Mouse (Mus musculus) kidney, embryonic 14.5 days (tissue): ENCODE results near the gene Oxtr. TPM values are rescaled to one million over a fixed set of nuclear protein-coding genes. Genes with fewer than 3 reads are reported as not detected.

Experiments
- ATAC-seq: fragments of 200-750 bp; cut with Nextera tagmentation; 2 replicates; pipeline ENCODE4 v1.8.0; 2017; ENCODE audit warnings: moderate number of reproducible peaks, mild to moderate bottlenecking, moderate TSS enrichment, moderate library complexity; ENCODE audit not compliant: low FRiP score, low TSS enrichment
- H3K27ac ChIP-seq: fragments of 300-500 bp; sonication (generic); 2 replicates; pipeline ENCODE4 v1.5.1; 2014; ENCODE audit warnings: low read depth, mild to moderate bottlenecking, low read length, moderate library complexity, mixed read lengths
- H3K27me3 ChIP-seq: fragments of 300-500 bp; sonication (generic); 2 replicates; pipeline ENCODE4 v1.6.1; 2014; ENCODE audit warnings: mild to moderate bottlenecking, low read length; ENCODE audit not compliant: control insufficient read depth, insufficient read depth
- H3K36me3 ChIP-seq: fragments of 300-500 bp; sonication (generic); 2 replicates; pipeline ENCODE4 v1.6.1; 2014; ENCODE audit warnings: low read length, mixed read lengths; ENCODE audit not compliant: control insufficient read depth, insufficient read depth
- H3K4me1 ChIP-seq: fragments of 300-500 bp; sonication (generic); 2 replicates; pipeline ENCODE4 v1.6.1; 2014; ENCODE audit warnings: low read length, mixed read lengths; ENCODE audit not compliant: control insufficient read depth, insufficient read depth
- H3K4me2 ChIP-seq: fragments of 300-500 bp; sonication (generic); replicated peaks from 2 replicates; pipeline ENCODE4 v1.6.1; 2014; ENCODE audit warnings: low read depth, mild to moderate bottlenecking, low read length
- H3K4me3 ChIP-seq: fragments of 300-500 bp; sonication (generic); 2 replicates; pipeline ENCODE4 v1.5.1; 2014; ENCODE audit warnings: mild to moderate bottlenecking, low read length
- H3K9ac ChIP-seq: fragments of 300-500 bp; sonication (generic); 2 replicates; pipeline ENCODE4 v1.6.1; 2014; ENCODE audit warnings: low read depth, mild to moderate bottlenecking, low read length, moderate library complexity
- H3K9me3 ChIP-seq: fragments of 300-500 bp; sonication (generic); 2 replicates; pipeline ENCODE4 v1.6.1; 2016; ENCODE audit warnings: low read length; ENCODE audit not compliant: control insufficient read depth
- WGBS: fragments of 180-500 bp; shearing (Covaris S2); extraction: QIAGEN DNeasy Blood & Tissue Kit; methylation state at CpG from one replicate; pipeline ENCODE4 v1.1.7; 2014; 5-methylcytosine and 5-hydroxymethylcytosine counted together
- polyA plus RNA-seq: library from polyadenylated mRNA; unstranded; fragments of >200 nt; fragmentation: Nextera tagmentation; extraction: Ambion mirVana; gene quantifications from 2 replicates; pipeline ENCODE4 v1.2.1, GENCODE M21; 2014

Oxtr gene
- 4.0 and 8.2 TPM in 2 replicates for polyA plus RNA-seq

GRCm38 (mm10) chr6:112489910-112490559 is at the start of gene Oxtr:
Gene Oxtr, minus strand, starts transcription at chr6:112489943.
- Histone ChIP-seq H3K4me3 (peak within 1 kb of the TSS; percentile 43), H3K9me3 (no peaks in the 10 kb centered on the region), H3K27ac (no peak within 1 kb of the TSS), H3K4me1 (peaks cover 27% of the 10 kb centered on the region), H3K4me2 (peak within 1 kb of the TSS; percentile 78), H3K27me3 (peaks cover 34% of the 10 kb centered on the region), H3K9ac (peak within 1 kb of the TSS; percentile 50; the same call in 1 of the 2 replicates), H3K36me3 (no peaks in the 10 kb centered on the region)
- 0 out of 2 replicates have a peak, but pooled peaks have one; percentile 16 for ATAC-seq
- WGBS: 6% methylated on average over 24 of the region's 24 CpGs

GRCm38 (mm10) chr6:112525434-112525833 is 35.7 kb upstream of the Oxtr start:
- Histone ChIP-seq H3K9me3 (no peaks in the 10 kb centered on the region), H3K27ac (no peak overlapping the region), H3K9ac (no peak overlapping the region), H3K4me2 (no peak overlapping the region), H3K4me1 (no peaks in the 10 kb centered on the region), H3K27me3 (no peaks in the 10 kb centered on the region), H3K4me3 (no peak overlapping the region), H3K36me3 (no peaks in the 10 kb centered on the region)
- ATAC-seq: no peak
- 76% methylated on average over 5 of the region's 5 CpGs for WGBS

DNA sequence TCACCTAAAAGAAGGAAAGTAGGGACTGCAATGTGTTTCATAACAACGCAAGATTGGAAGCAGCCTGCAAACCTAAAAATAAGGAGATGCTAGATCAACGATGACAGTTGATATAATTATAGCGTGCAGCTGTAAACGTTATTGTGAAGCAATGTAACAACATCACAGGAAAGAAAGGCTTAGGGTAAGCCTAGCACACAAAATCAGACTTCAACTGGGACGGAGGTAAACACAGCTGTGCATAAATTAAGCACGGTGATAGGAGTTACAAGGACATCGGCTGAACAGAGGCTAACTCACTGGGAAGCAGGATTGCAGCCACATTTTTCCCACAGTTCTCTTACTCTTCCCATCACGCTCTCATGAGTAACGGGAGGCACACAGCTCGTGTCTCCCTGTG is 34.7 kb upstream of the Oxtr start:
- no peak overlapping the region for H3K4me3 ChIP-seq
- H3K4me2 ChIP-seq: no peak overlapping the region
- no peaks in the 10 kb centered on the region for H3K9me3 ChIP-seq
- no peak overlapping the region for H3K9ac ChIP-seq
- WGBS: 46% methylated on average over 10 of the region's 10 CpGs
- no peak for ATAC-seq
- no peak overlapping the region for H3K27ac ChIP-seq
- no peaks in the 10 kb centered on the region for H3K36me3 ChIP-seq
- H3K4me1 ChIP-seq: no peaks in the 10 kb centered on the region
- H3K27me3 ChIP-seq: no peaks in the 10 kb centered on the region

DNA sequence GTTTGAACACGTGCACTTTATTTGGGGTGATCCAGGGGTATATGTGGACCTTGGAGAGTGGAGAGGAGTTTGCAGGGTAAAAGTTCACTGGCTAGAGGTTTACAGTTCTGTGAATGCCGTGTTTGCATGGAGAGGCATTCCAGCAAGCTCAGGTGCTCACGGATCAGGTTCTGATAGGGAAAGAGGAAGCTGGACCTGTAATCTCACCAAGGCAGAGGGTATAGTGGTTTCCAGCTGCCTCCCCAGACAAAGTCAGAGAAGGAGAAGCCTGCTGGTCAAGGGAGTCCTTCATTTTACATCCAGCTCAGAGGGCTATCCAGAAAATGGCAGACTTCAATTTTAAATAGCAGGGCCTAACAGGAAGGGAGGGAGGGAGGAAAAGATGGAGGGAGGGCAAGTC is 28.2 kb upstream of the Oxtr start:
- Histone ChIP-seq H3K4me3 (no peak overlapping the region), H3K27me3 (no peaks in the 10 kb centered on the region), H3K4me1 (0 out of 2 replicates have a peak, but pooled peaks cover 8% of the 10 kb centered on the region), H3K9me3 (no peaks in the 10 kb centered on the region), H3K9ac (no peak overlapping the region), H3K27ac (no peak overlapping the region), H3K4me2 (no peak overlapping the region), H3K36me3 (no peaks in the 10 kb centered on the region)
- no peak for ATAC-seq
- WGBS: 82% methylated on average over 3 of the region's 3 CpGs

DNA sequence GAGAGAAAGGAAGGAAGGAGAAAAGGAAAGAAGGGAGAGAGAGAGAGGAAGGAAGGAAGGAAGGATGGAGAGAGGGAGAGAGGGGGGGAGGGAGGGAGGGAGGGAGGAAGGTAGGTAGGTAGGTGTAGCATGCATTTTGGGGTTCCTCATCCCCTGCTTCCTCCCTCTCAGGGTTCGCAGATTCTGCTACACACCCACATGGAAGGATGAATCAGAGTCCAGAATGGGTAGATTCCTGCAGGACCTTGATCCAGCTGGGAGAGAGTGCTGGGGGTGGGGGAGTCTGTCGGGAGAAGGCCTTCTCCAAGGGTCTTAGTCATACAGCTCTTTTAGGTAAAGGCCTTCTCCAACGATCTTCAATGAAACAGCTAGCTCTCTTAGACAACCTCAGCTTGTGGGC is 27.8 kb upstream of the Oxtr start:
- ATAC-seq: no peak
- 85% methylated on average over 3 of the region's 3 CpGs for WGBS
- Histone ChIP-seq H3K4me2 (no peak overlapping the region), H3K9me3 (no peaks in the 10 kb centered on the region), H3K36me3 (no peaks in the 10 kb centered on the region), H3K4me3 (no peak overlapping the region), H3K27me3 (no peaks in the 10 kb centered on the region), H3K4me1 (0 out of 2 replicates have a peak, but pooled peaks cover 8% of the 10 kb centered on the region), H3K9ac (no peak overlapping the region), H3K27ac (no peak overlapping the region)

GRCm38 (mm10) chr6:112516496-112516895 is 26.8 kb upstream of the Oxtr start:
- Histone ChIP-seq H3K4me3 (no peak overlapping the region), H3K27ac (no peak overlapping the region), H3K36me3 (no peaks in the 10 kb centered on the region), H3K9ac (no peak overlapping the region), H3K9me3 (no peaks in the 10 kb centered on the region), H3K27me3 (no peaks in the 10 kb centered on the region), H3K4me1 (0 out of 2 replicates have a peak, but pooled peaks cover 8% of the 10 kb centered on the region), H3K4me2 (no peak overlapping the region)
- ATAC-seq: peak; percentile 89
- WGBS: 0% methylated on average over 1 of the region's 1 CpGs

DNA sequence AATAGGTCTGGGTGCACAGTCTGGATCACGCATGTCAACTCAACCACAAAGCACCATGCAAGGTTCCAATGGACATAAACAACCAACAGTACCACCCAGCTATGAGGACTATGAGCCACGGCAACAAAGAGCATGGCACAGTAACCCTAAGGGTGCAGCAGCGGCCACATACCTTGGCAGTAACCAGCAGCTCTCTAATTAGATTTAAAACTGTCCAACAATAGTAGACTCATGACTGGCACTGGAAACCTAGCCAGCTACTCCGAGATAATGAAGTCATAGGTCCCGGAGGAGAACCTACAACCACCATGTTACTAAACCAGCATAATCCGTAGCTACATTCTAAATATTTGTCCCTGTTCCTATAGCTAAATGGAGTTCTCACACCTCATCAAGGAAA is 24.8 kb upstream of the Oxtr start:
- ATAC-seq: no peak
- 0 out of 2 replicates have a peak, but pooled peaks cover 14% of the 10 kb centered on the region for H3K4me1 ChIP-seq
- no peak overlapping the region for H3K9ac ChIP-seq
- no peak overlapping the region for H3K27ac ChIP-seq
- H3K4me2 ChIP-seq: no peak overlapping the region
- no peaks in the 10 kb centered on the region for H3K36me3 ChIP-seq
- no peak overlapping the region for H3K4me3 ChIP-seq
- 94% methylated on average over 6 of the region's 6 CpGs for WGBS
- no peaks in the 10 kb centered on the region for H3K27me3 ChIP-seq
- no peaks in the 10 kb centered on the region for H3K9me3 ChIP-seq

DNA sequence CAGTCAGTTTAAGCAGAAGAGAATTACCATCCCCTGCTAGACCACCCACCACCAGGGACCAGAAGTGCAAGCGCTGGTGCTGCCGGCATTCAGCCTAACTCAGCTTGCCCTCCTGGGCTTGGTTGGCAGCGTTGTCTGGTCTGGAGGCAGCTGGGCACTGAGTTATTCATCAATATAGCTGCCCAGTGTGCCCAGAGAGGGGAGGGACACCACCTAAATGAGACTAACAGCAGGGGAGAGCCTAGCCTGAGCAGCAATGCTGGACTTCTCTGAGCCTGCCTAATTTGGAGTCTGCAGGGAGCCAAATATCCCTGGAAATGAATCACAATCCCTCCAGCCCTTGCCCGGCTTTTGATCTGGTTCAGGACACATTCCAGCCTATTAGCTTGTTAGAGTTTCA is 20.6 kb upstream of the Oxtr start:
- Histone ChIP-seq H3K4me1 (0 out of 2 replicates have a peak, but pooled peaks cover 6% of the 10 kb centered on the region), H3K27me3 (no peaks in the 10 kb centered on the region), H3K9me3 (no peaks in the 10 kb centered on the region), H3K4me2 (no peak overlapping the region), H3K9ac (no peak overlapping the region), H3K36me3 (no peaks in the 10 kb centered on the region), H3K4me3 (no peak overlapping the region), H3K27ac (no peak overlapping the region)
- ATAC-seq: no peak
- WGBS: 48% methylated on average over 4 of the region's 4 CpGs

DNA sequence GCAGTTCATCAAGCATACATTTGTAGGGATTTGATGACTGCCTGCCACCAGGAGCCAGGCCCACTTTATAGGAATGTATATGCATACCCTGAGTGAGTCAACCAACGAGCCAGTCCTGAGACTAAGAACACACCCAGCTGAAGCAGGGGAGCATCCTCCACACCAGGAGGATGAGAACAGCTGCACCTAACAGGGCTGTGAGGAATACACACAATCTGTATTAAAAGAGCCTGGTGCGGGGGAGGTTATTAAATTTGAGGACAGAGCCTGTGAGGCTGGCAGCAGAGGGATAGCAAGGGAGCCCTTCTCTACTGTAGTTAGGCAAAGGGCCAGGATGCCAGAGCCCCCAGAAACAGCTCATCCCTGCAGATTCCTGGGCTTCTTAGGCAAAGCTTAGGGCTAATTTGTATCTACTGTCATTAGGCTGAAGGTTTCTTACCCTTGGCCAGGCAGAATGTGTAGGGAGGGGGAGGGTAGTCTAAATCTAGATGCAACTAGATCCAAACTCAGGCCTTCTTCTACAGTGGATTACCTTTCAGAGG is 19.9 kb upstream of the Oxtr start:
- H3K4me1 ChIP-seq: 0 out of 2 replicates have a peak, but pooled peaks cover 6% of the 10 kb centered on the region
- H3K4me3 ChIP-seq: no peak overlapping the region
- H3K4me2 ChIP-seq: no peak overlapping the region
- peak; percentile 81; the same call in 1 of the 2 replicates for ATAC-seq
- H3K27ac ChIP-seq: no peak overlapping the region
- no peaks in the 10 kb centered on the region for H3K36me3 ChIP-seq
- no peak overlapping the region for H3K9ac ChIP-seq
- 49% methylated on average over 2 of the region's 2 CpGs for WGBS
- no peaks in the 10 kb centered on the region for H3K27me3 ChIP-seq
- no peaks in the 10 kb centered on the region for H3K9me3 ChIP-seq
